Mouse (Mus musculus) hindbrain, embryonic 14.5 days (tissue): ENCODE measurements around the gene Usp44. TPM values are rescaled to one million over a fixed set of nuclear protein-coding genes. Genes with fewer than 3 reads are reported as not detected.
A peak's percentile ranks its signal among the peaks of the same experiment; 100 is the strongest.
"Not testable (repeated sequence)": the region's sequence is repeated elsewhere in the genome, so short reads cannot be mapped to it uniquely, and the experiment has no call there.

Source experiments
- ATAC-seq: fragments of 200-750 bp; cut with Nextera tagmentation; 2 replicates; pipeline ENCODE4 v1.8.0; 2017; ENCODE audit warnings: moderate number of reproducible peaks, mild to moderate bottlenecking, moderate TSS enrichment, moderate library complexity; ENCODE audit not compliant: low FRiP score
- DNase-seq: peaks from one replicate; pipeline ENCODE4 v3.0.0-alpha.2; 2015; ENCODE audit warnings: low spot score
- H3K27ac ChIP-seq: fragments of 300-500 bp; sonication (generic); 2 replicates; pipeline ENCODE4 v1.5.1; 2014; ENCODE audit warnings: mild to moderate bottlenecking, moderate library complexity
- H3K27me3 ChIP-seq: fragments of 300-500 bp; sonication (generic); 2 replicates; pipeline ENCODE4 v1.6.1; 2014; ENCODE audit warnings: mild to moderate bottlenecking, low read length, mixed read lengths; ENCODE audit not compliant: control insufficient read depth, insufficient read depth
- H3K36me3 ChIP-seq: fragments of 300-500 bp; sonication (generic); replicated peaks from 2 replicates; pipeline ENCODE4 v1.6.1; 2014; ENCODE audit not compliant: control insufficient read depth, insufficient read depth
- H3K4me1 ChIP-seq: fragments of 300-500 bp; sonication (generic); replicated peaks from 2 replicates; pipeline ENCODE4 v1.6.1; 2014; ENCODE audit warnings: antibody characterized with exemption, low read length, mixed read lengths; ENCODE audit not compliant: control insufficient read depth, insufficient read depth
- H3K4me2 ChIP-seq: fragments of 300-500 bp; sonication (generic); replicated peaks from 2 replicates; pipeline ENCODE4 v1.6.1; 2014; ENCODE audit warnings: mild to moderate bottlenecking, moderate library complexity
- H3K4me3 ChIP-seq: fragments of 300-500 bp; sonication (generic); replicated peaks from 2 replicates; pipeline ENCODE4 v1.5.1; 2014; ENCODE audit warnings: mild to moderate bottlenecking, low read length
- H3K9ac ChIP-seq: fragments of 300-500 bp; sonication (generic); 2 replicates; pipeline ENCODE4 v1.6.1; 2014
- H3K9me3 ChIP-seq: fragments of 300-500 bp; sonication (generic); 2 replicates; pipeline ENCODE4 v1.6.1; 2016; ENCODE audit warnings: low read length; ENCODE audit not compliant: control insufficient read depth
- WGBS: fragments of 180-500 bp; shearing (Covaris S2); extraction: QIAGEN DNeasy Blood & Tissue Kit; methylation state at CpG from one replicate; pipeline ENCODE4 v1.1.7; 2014; 5-methylcytosine and 5-hydroxymethylcytosine counted together
- polyA plus RNA-seq: library from polyadenylated mRNA; unstranded; fragments of >200 nt; fragmentation: Nextera tagmentation; extraction: Ambion mirVana; gene quantifications from 2 replicates; pipeline ENCODE4 v1.2.1, GENCODE M21; 2014

Usp44 gene
- polyA plus RNA-seq = 0.17 and 0.34 TPM in 2 replicates

GRCm38 (mm10) chr10:93830931-93831729 lies at the start of gene Usp44:
Gene Usp44 (plus strand): TSS chr10:93831555.
- no peak for DNase-seq
- H3K27ac ChIP-seq = no peak within 1 kb of the TSS
- H3K9me3 ChIP-seq = no peaks in the 10 kb centered on the region
- no peak within 1 kb of the TSS for H3K9ac ChIP-seq
- no peak within 1 kb of the TSS for H3K4me3 ChIP-seq
- H3K4me2 ChIP-seq = peak within 1 kb of the TSS; percentile 8; the same call in 1 of the 2 replicates
- peaks cover 4% of the 10 kb centered on the region; the same call in 1 of the 2 replicates for H3K4me1 ChIP-seq
- peaks cover 46% of the 10 kb centered on the region for H3K27me3 ChIP-seq
- H3K36me3 ChIP-seq = no peaks in the 10 kb centered on the region
- WGBS = 11% methylated on average over 22 of the region's 22 CpGs
- no peak for ATAC-seq

- no peak overlapping the region for H3K4me2 ChIP-seq
- H3K4me3 ChIP-seq = no peak overlapping the region
- no peaks in the 10 kb centered on the region for H3K9me3 ChIP-seq
- DNase-seq (no peak), ATAC-seq (no peak)
- WGBS = 63% methylated on average over 15 of the region's 15 CpGs
- H3K36me3 ChIP-seq = no peaks in the 10 kb centered on the region
- no peak overlapping the region for H3K27ac ChIP-seq
- no peak overlapping the region for H3K9ac ChIP-seq
- H3K4me1 ChIP-seq = no peaks in the 10 kb centered on the region
- no peaks in the 10 kb centered on the region for H3K27me3 ChIP-seq
Observed at GRCm38 (mm10) chr10:93783216-93784013, 47.9 kb upstream of the Usp44 start.

GRCm38 (mm10) chr10:93799711-93800362 lies 31.5 kb upstream of the Usp44 start:
- Histone ChIP-seq H3K36me3 (no peaks in the 10 kb centered on the region), H3K27me3 (no peaks in the 10 kb centered on the region), H3K9me3 (no peaks in the 10 kb centered on the region), H3K27ac (no peak overlapping the region), H3K4me1 (no peaks in the 10 kb centered on the region), H3K4me3 (no peak overlapping the region), H3K4me2 (no peak overlapping the region), H3K9ac (no peak overlapping the region)
- DNase-seq (no peak), ATAC-seq (no peak)
- WGBS = 78% methylated on average over 8 of the region's 8 CpGs

GRCm38 (mm10) chr10:93800363-93800722 lies 31.0 kb upstream of the Usp44 start:
- H3K27me3 ChIP-seq = no peaks in the 10 kb centered on the region
- no peak overlapping the region for H3K27ac ChIP-seq
- no peak for DNase-seq
- no peaks in the 10 kb centered on the region for H3K36me3 ChIP-seq
- ATAC-seq = no peak
- no peaks in the 10 kb centered on the region for H3K4me1 ChIP-seq
- H3K4me2 ChIP-seq = no peak overlapping the region
- WGBS = 79% methylated on average over 4 of the region's 4 CpGs
- no peaks in the 10 kb centered on the region for H3K9me3 ChIP-seq
- no peak overlapping the region for H3K4me3 ChIP-seq
- H3K9ac ChIP-seq = no peak overlapping the region

- DNase-seq = no peak
- H3K36me3 ChIP-seq = no peaks in the 10 kb centered on the region
Observed at GRCm38 (mm10) chr10:93800895-93801294, 30.5 kb upstream of the Usp44 start.

GRCm38 (mm10) chr10:93803199-93803598 lies 28.2 kb upstream of the Usp44 start:
- 79% methylated on average over 6 of the region's 6 CpGs for WGBS

More at GRCm38 (mm10) chr10:93800895-93801294, 30.5 kb upstream of the Usp44 start:
- H3K4me2 ChIP-seq = no peak overlapping the region
- no peaks in the 10 kb centered on the region for H3K27me3 ChIP-seq
- no peak overlapping the region for H3K27ac ChIP-seq
- H3K4me1 ChIP-seq = no peaks in the 10 kb centered on the region
- ATAC-seq = no peak
- WGBS = 88% methylated on average over 5 of the region's 5 CpGs
- no peak overlapping the region for H3K9ac ChIP-seq
- H3K9me3 ChIP-seq = no peaks in the 10 kb centered on the region
- H3K4me3 ChIP-seq = no peak overlapping the region

GRCm38 (mm10) chr10:93809438-93809837 lies 21.9 kb upstream of the Usp44 start:
- H3K36me3 ChIP-seq, ATAC-seq, H3K9me3 ChIP-seq, H3K27me3 ChIP-seq, H3K4me2 ChIP-seq, H3K27ac ChIP-seq, H3K9ac ChIP-seq, DNase-seq, H3K4me3 ChIP-seq, H3K4me1 ChIP-seq: not testable (repeated sequence)
- WGBS = 95% methylated on average over 8 of the region's 8 CpGs

More at GRCm38 (mm10) chr10:93803199-93803598, 28.2 kb upstream of the Usp44 start:
- ATAC-seq (no peak), DNase-seq (no peak)
- Histone ChIP-seq H3K36me3 (no peaks in the 10 kb centered on the region), H3K9me3 (no peaks in the 10 kb centered on the region), H3K27me3 (no peaks in the 10 kb centered on the region), H3K9ac (no peak overlapping the region), H3K27ac (no peak overlapping the region), H3K4me3 (no peak overlapping the region), H3K4me1 (no peaks in the 10 kb centered on the region), H3K4me2 (no peak overlapping the region)

GRCm38 (mm10) chr10:93810590-93811185 lies 20.7 kb upstream of the Usp44 start:
- Histone ChIP-seq H3K9me3 (no peaks in the 10 kb centered on the region), H3K4me2 (no peak overlapping the region), H3K27ac (no peak overlapping the region), H3K36me3 (no peaks in the 10 kb centered on the region), H3K4me3 (no peak overlapping the region), H3K9ac (no peak overlapping the region), H3K27me3 (no peaks in the 10 kb centered on the region), H3K4me1 (no peaks in the 10 kb centered on the region)
- 27% methylated on average over 7 of the region's 7 CpGs for WGBS
- ATAC-seq = no peak
- DNase-seq = no peak

GRCm38 (mm10) chr10:93812098-93812497 lies 19.3 kb upstream of the Usp44 start:
- no peaks in the 10 kb centered on the region for H3K4me1 ChIP-seq
- no peak overlapping the region for H3K27ac ChIP-seq
- H3K9ac ChIP-seq = no peak overlapping the region
- no peaks in the 10 kb centered on the region for H3K36me3 ChIP-seq
- H3K4me2 ChIP-seq = no peak overlapping the region
- ATAC-seq (no peak), DNase-seq (no peak)
- H3K27me3 ChIP-seq = no peaks in the 10 kb centered on the region
- H3K9me3 ChIP-seq = no peaks in the 10 kb centered on the region
- H3K4me3 ChIP-seq = no peak overlapping the region
- 90% methylated on average over 7 of the region's 7 CpGs for WGBS
